Mouse (Mus musculus) right cerebral cortex, postnatal 36 days (tissue): ENCODE results near the gene Vps33b.
A peak's percentile ranks its signal among the peaks of the same experiment; 100 is the strongest.

Experiments
- DNase-seq, 2 experiments: peaks; one replicate each; pipeline ENCODE4 v3.0.0; 2022; ENCODE audit warnings: low spot score in 2 of 2, mixed read lengths in 1 of 2

The Vps33b gene

DNA sequence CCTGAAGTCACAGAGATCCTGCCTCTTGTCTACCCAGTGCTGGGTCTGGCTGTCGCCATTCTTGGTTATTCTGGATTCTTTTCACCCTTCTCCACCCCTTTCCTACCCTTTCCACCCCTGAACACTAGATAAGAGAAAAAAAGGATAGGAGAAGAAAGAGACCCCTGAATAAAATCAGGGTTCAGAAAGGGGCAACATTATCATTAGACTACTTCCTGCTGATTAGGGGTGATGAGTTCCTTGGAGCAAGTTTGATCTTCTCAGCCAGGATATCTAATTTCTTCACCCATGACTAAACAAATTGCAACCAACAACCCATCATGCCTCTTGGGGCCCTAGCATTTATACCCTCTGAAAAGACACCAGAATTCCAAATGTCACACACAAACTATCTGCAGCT, 1.7 kb upstream of the Vps33b start:
- no peak for DNase-seq

- DNase-seq = no peak
Measured at GRCm38 (mm10) chr7:80269751-80270255, 354 bp downstream of the Vps33b start.

DNA sequence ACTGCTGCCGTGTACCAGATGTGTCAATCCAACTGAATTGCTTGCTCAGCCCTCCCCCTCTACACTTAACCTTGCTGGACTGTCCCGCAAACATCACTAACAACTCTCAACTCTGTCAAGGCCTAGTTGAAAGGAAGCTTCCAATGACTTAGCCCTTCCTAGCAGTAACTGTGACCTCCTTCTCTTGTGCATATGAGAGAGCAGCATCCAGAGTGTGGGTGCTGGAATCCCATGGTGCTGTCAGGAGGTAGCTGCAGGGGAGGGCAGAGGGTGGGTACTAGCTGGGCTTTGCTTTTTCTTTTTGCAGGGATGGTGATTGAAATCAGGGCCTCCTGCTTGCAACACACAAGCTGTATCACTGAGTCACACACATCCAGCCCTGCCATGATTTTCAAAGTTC, 4.0 kb downstream of the Vps33b start:
- DNase-seq = no peak

DNA sequence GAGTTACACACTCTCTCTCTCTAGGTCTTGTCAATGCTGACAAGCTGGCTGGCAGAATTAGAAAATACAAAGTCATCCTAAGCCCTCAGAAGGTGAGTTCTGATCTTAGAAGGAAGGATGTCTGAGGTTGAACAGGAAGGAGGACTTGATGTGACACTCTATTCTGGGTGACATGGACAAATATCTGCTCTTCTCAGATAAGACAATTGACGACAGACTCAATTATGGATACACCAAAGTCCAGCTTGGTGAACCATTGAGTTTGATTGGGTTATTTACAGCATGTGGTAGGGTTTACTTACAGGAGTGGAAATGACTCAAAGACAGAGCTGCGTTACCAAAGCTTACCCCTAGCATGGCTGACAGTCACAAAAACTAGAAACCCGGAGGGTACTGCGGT, 6.9 kb downstream of the Vps33b start:
- DNase-seq = no peak

DNA sequence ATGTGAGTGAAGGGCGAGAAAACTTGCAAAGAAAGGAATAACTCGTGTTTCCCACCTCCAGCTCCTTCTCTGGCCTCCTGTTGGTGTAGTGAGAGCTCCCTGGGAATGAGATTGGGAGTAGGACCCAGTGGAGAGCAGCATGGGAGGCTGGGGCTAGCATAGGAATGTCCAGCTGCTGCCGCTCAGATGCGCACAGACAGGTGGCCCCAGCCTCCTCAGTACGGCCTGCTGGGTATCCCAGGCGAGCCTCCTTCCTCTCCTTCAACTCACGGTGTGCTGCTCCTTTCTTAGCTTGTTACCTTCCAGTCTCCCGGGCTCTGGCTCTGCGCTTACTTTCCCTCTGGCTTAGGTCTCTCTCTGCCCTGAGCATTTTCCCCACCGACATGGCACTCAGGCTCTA, 10.6 kb downstream of the Vps33b start:
- no peak for DNase-seq

DNA sequence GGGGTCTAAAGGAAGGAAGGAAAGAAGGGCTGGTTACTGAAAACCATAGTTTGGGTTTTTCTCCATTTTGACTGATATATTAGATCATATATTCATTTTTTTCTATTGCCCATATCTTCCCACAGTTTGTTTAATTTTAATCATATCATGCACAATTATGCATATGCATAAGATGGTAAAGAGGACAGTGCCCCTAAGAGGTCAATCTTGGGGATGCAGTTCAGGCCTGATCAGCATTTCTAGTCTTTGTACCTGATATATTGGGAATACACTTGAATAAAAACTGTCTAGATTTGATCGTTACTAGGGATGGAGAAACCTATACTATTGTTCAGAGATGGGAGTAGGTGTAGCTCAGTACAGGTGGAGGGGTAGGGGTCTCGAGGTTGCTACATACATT, 11.5 kb downstream of the Vps33b start:
- DNase-seq = no peak

DNA sequence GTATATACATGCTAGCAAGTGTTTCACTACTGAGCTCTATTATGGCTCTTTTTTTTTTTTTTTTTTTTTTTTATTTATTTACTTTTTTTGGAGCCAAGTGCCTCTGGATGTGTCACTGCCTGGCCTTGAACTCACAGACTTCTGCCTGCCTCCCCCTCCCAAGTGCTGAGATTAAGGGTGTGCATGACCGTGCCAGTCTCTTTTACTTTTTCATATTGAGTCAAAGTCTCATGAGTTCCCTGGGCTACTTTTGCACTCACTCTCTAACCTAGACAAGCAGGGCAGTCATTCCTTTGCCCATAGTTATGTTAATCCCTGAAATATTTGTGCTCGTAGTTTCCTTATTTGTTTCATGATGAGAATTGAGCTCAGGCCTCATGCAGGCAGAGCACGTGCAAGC, 12.2 kb downstream of the Vps33b start:
- no peak for DNase-seq

DNA sequence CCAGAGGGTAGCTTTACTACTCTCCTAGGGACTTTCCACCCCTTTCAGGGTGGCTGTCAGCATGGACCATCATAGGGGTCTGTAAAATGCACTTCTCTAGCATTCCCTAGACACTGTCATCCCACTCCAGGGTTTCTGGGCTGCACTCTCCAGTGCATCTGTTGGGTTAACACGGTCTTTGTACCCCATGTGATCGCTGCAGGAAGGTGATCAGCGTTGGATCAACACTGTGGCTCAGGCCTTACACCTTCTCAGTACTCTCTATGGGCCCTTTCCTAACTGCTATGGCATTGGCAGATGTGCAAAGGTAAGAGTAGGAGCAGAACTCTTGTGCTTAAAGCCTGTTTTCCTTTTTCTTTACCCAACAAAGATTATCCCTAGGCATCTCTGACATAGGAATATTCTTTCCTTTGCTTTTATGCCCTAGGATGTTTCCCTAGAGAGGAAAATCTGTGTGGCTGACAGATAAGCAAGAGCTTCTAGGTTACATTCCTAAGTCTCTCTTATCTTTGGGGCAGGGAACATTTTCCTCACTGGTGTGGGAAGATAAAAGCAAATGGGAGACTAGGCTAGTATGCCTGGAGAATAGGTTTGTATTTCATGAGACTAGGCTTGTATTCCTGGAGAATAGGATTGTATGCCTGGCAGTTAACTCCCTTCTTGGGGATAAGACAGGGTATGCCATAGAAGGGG, 13.9 kb downstream of the Vps33b start:
- DNase-seq = no peak

DNA sequence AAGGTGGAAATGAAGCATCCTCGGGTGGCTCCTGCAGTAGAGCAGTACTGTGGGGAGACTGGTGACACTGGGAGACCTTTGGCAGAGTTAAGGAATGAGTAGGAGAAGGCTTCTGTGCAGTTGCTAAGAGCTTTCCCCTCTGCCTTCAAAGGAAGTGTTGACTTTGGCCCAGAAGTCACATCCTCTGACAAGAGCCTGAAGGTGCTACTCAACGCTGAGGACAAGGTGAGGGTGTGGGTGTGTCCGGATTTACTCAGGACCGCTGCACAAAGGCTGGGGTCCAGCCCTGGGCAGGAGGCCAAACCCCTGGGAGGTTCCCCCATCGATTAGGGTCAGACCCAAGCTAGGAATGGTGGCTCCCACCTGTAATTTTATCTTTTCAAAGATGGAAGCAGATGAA, 14.9 kb downstream of the Vps33b start:
- no peak for DNase-seq

DNA sequence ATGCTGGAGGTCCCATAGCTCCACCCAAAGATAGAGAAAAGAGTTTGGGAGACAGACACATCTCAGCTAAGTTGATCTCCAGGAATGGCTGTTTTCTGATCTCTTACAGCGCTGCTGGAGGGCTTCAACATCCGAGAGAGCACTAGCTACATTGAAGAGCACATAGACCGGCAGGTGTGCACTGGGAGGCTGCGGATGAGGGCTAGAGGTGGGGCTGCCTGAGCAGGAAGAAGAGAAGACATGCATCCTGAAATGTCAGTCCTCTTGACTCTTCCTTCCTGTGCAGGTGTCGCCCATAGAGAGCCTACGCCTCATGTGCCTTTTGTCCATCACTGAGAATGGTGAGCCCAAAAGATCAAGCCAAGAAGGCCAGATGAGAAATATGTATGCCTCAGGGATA, 16.3 kb downstream of the Vps33b start:
- no peak for DNase-seq

GRCm38 (mm10) chr7:80287736-80288135, 18.3 kb downstream of the Vps33b start:
- DNase-seq = no peak

- DNase-seq = peak; percentile 97 to 98
Measured at GRCm38 (mm10) chr7:80294062-80294763, 24.8 kb downstream of the Vps33b start, which contains the start of gene Prc1. Prc1 (plus strand) TSS chr7:80294450.

GRCm38 (mm10) chr7:80294764-80295648, 25.6 kb downstream of the Vps33b start:
- no peak for DNase-seq

- no peak for DNase-seq
Measured at GRCm38 (mm10) chr7:80296462-80296861, 27.0 kb downstream of the Vps33b start.

- no peak for DNase-seq
Measured at GRCm38 (mm10) chr7:80297041-80297440, 27.6 kb downstream of the Vps33b start.

DNA sequence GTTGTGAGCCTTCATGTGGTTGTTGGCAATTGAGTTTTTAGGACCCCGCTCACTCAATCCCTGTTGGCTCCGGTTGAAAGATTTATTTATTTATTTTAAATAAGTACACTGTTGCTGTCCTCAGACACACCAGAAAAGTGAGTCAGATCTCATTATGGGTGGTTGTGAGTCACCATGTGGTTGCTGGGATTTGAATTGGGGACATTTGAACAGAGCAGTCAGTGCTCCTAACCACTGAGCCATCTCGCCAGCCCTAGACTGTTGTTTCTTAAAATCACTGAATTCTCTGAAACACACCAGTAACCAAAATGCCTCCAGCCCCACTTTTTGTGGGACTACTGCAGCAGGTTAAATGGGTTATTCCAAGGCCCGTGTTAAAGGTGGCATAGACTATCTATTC, 29.3 kb downstream of the Vps33b start:
- DNase-seq = no peak

GRCm38 (mm10) chr7:80299568-80299967, 30.1 kb downstream of the Vps33b start:
- no peak for DNase-seq

GRCm38 (mm10) chr7:80301522-80301921, 32.1 kb downstream of the Vps33b start:
- DNase-seq = no peak

DNA sequence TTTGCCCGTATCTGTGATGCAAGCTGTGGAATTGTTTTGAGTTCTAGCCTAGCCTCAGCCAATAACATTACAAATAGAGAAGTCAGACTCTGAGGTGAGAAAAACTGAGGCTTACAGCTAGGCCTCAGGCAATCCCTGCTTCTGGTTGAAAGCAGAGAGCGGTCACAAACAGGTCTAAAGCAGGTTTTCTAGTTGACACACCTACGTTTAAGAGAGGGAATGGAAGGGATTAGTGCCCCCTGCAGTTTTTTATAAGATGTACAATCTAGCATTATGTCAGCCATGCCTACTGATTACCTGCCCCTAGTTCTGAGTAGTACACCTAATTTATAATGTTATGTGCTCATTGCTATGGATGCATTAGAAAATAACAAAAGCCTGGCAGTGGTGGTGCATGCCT, 38.3 kb downstream of the Vps33b start:
- DNase-seq = no peak

DNA sequence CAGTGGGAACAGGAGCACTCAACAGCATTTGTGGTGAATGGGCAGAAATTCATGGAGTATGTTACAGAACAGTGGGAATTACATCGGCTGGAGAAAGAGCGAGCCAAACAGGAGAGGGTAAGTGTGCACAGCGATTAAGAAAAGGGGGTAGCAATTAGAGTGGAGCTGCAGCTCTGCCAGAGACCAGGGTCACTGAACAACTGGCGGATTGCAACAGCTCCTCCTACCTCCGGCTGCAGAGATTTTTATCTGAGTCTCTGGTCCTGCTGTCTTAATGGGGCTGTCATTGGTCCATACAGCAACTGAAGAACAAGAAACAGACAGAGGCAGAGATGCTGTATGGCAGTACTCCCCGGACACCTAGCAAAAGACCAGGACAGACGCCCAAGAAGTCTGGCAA, 41.3 kb downstream of the Vps33b start:
- no peak for DNase-seq

DNA sequence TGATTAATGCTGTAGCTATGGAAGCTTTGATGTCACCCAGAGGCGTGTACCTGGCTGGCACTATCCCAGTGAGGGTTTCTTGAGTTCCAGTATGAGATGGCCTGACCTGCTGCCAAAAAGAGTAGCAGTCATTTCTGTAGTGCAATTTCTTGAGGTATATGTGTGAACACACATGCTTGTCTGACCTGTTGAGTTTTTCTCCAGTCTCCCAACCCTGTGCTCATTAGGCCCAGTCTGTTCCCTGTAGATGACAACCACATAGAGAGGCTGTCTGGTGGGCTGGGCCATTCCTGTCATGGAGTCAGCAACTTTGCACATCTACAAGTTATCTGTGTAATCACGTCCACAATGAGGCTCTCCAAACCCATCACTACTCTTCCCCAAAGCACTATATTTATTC, 46.3 kb downstream of the Vps33b start:
- no peak for DNase-seq

DNA sequence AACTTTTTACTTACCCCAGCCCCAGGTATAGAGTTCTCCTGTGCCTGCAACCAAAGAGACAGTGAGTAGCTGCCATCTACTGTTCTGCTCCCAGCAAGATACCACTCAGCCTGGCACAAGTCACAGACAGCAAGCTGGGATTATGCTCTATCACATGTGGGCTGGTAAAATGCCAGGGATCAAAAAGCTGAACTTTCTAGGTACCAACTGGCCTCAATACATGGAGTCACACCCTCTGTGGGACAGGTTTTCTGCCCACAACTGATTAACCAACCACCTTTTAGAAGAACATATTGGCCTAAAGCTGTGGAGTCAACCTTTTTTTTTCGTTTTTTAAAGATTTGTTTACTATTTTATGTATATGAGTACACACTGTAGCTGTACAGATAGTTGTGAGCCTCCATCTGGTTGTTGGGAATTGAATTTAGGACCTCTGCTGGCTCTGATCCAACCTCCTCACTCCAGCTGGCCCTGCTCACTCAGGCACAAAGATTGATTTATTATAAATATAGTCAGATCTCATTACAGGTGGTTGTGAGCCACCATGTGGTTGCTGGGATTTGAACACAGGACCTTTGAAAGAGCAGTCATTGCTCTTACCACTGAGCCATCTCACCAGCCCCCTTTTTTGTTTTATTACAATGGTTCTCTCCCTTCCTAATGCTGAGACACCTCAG, 48.1 kb downstream of the Vps33b start:
- DNase-seq = no peak
